Comparison of ENCODE assay signal across 17 mouse cellular contexts in the genomic region with DNA sequence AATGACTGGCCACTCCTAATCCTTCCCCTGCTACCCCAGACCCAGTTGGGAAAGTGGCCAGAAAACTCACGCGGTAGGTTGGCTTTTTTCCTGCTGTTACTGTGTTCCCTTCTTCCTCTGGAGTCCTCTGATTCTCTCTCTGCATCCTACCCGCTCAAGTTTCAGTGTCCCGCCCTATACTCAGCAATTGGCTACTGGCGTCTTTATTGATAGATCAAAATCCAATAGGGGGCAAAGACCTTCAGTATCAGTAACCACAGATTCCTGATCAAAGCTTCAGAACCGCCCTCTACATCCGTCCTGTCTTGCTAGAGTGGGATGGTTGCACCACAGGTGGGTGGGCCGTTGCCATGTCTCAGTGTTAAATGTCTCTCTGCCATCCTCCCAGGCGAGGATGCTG. TPM values are rescaled to one million over a fixed set of nuclear protein-coding genes. Genes with fewer than 3 reads are reported as not detected.
DNase-seq lines count a peak whose midpoint lies in the region; ATAC-seq and TF ChIP-seq lines count a peak whose summit lies in the region.
"Had no signal": no experiment of that assay in that cellular context is flagged by ENCODE, and none has a peak within 500 bp of the region (broad histone marks: within the 10 kb centered on the region; RNA-seq: fewer than 3 reads in every experiment).

No protein-coding gene starts in this region.

- no peak overlapping the region for H3K27ac ChIP-seq in lung, embryonic 14.5 days (ENCODE audit: low read depth)
- no peak overlapping the region for H3K27ac ChIP-seq in embryonic facial prominence, embryonic 12.5 days
- H3K27ac ChIP-seq in midbrain, postnatal 0 days (ENCODE audit: low read depth, low read length): no peak overlapping the region
- H3K27ac ChIP-seq: heart, embryonic 15.5 days; layer of hippocampus, adult 2 months; liver, embryonic 13.5 days; macrophage; neural tube, embryonic 12.5 days had no signal

- no peaks in the 10 kb centered on the region for H3K4me1 ChIP-seq in lung, embryonic 14.5 days (ENCODE audit: insufficient read depth)
- no peaks in the 10 kb centered on the region for H3K4me1 ChIP-seq in embryonic facial prominence, embryonic 12.5 days
- no peaks in the 10 kb centered on the region for H3K4me1 ChIP-seq in midbrain, postnatal 0 days (ENCODE audit: insufficient read depth, low read length)
- H3K4me1 ChIP-seq: heart, embryonic 15.5 days; liver, embryonic 13.5 days; neural tube, embryonic 12.5 days had no signal

- no peak for ATAC-seq in lung, embryonic 14.5 days (ENCODE audit: insufficient read depth)
- no peak for ATAC-seq in embryonic facial prominence, embryonic 12.5 days (ENCODE audit: insufficient number of reproducible peaks, insufficient read depth, low FRiP score, low TSS enrichment)
- no peak for ATAC-seq in midbrain, postnatal 0 days (ENCODE audit: low FRiP score)
- ATAC-seq: intestine, postnatal 0 days had no signal

- no peak overlapping the region for H3K4me2 ChIP-seq in lung, embryonic 14.5 days
- peak overlapping the region; percentile 31 for H3K4me2 ChIP-seq in embryonic facial prominence, embryonic 12.5 days (replicated peaks)
- H3K4me2 ChIP-seq in midbrain, postnatal 0 days (ENCODE audit: low read depth, low read length, poor library complexity, severe bottlenecking): no peak overlapping the region
- H3K4me2 ChIP-seq: heart, embryonic 15.5 days; liver, embryonic 13.5 days; neural tube, embryonic 12.5 days had no signal

- peak; percentile 53 for DNase-seq in lung, embryonic 14.5 days
- DNase-seq in lung, postnatal 14 days: no peak
- peak; percentile 49 for DNase-seq in WW6 (ENCODE audit: low read depth, low spot score)
- peak; percentile 27 for DNase-seq in midbrain, postnatal 0 days (ENCODE audit: low spot score)
- no peak for DNase-seq in layer of hippocampus, postnatal 25 days (ENCODE audit: extremely low spot score in 1 of 2, low spot score in 1 of 2)
- DNase-seq in spleen, postnatal 36 days (ENCODE audit: low spot score in 2 of 2): no peak
- DNase-seq: adrenal gland, postnatal 14 days; cerebellum, adult 18-20 months; gastrocnemius, postnatal 10 days; liver, embryonic 13.5 days; thymus, postnatal 14 days had no signal

- no peaks in the 10 kb centered on the region for H3K27me3 ChIP-seq in lung, embryonic 14.5 days (ENCODE audit: insufficient read depth, low read length)
- H3K27me3 ChIP-seq in embryonic facial prominence, embryonic 12.5 days: no peaks in the 10 kb centered on the region
- H3K27me3 ChIP-seq in midbrain, postnatal 0 days (ENCODE audit: insufficient read depth, low read length): no peaks in the 10 kb centered on the region
- H3K27me3 ChIP-seq: heart, embryonic 15.5 days; liver, embryonic 13.5 days; neural tube, embryonic 12.5 days had no signal

- 34% methylated on average over 9 of the region's 9 CpGs for WGBS in lung, embryonic 14.5 days
- 10% methylated on average over 9 of the region's 9 CpGs for WGBS in embryonic facial prominence, embryonic 12.5 days
- 19% methylated on average over 9 of the region's 9 CpGs for WGBS in midbrain, postnatal 0 days

- H3K9ac ChIP-seq in lung, embryonic 14.5 days: no peak overlapping the region
- H3K9ac ChIP-seq in embryonic facial prominence, embryonic 12.5 days: no peak overlapping the region
- H3K9ac ChIP-seq in midbrain, postnatal 0 days (replicated peaks; ENCODE audit: low read length, poor library complexity, severe bottlenecking): no peak overlapping the region
- H3K9ac ChIP-seq: heart, embryonic 15.5 days; liver, embryonic 13.5 days; neural tube, embryonic 12.5 days had no signal

- no peak for TF ChIP-seq CTCF in lung, embryonic 14.5 days (IDR thresholded peaks at IDR 0.05; ENCODE audit: low read depth)
- TF ChIP-seq CTCF in midbrain, postnatal 0 days (IDR thresholded peaks at IDR 0.05): no peak

- no peak overlapping the region for H3K4me3 ChIP-seq in lung, embryonic 14.5 days (ENCODE audit: low read depth, low read length)
- H3K4me3 ChIP-seq in embryonic facial prominence, embryonic 12.5 days: no peak overlapping the region
- H3K4me3 ChIP-seq in midbrain, postnatal 0 days (ENCODE audit: low read depth, low read length): no peak overlapping the region
- H3K4me3 ChIP-seq: heart, embryonic 15.5 days; layer of hippocampus, adult 2 months; liver, embryonic 13.5 days; neural tube, embryonic 12.5 days had no signal

- no peaks in the 10 kb centered on the region for H3K9me3 ChIP-seq in lung, embryonic 14.5 days (ENCODE audit: low read depth, low read length)
- no peaks in the 10 kb centered on the region for H3K9me3 ChIP-seq in embryonic facial prominence, embryonic 12.5 days
- H3K9me3 ChIP-seq in midbrain, postnatal 0 days (ENCODE audit: low read length): no peaks in the 10 kb centered on the region
- H3K9me3 ChIP-seq: heart, embryonic 15.5 days; liver, embryonic 13.5 days; neural tube, embryonic 12.5 days had no signal

- peaks cover 3% of the 10 kb centered on the region; the same call in 1 of the 2 replicates for H3K36me3 ChIP-seq in lung, embryonic 14.5 days (ENCODE audit: insufficient read depth)
- no peaks in the 10 kb centered on the region for H3K36me3 ChIP-seq in embryonic facial prominence, embryonic 12.5 days
- 0 out of 2 replicates have a peak, but pooled peaks cover 4% of the 10 kb centered on the region for H3K36me3 ChIP-seq in midbrain, postnatal 0 days (ENCODE audit: insufficient read depth, low read length)
- H3K36me3 ChIP-seq: heart, embryonic 15.5 days; liver, embryonic 13.5 days; neural tube, embryonic 12.5 days had no signal

RNA-seq across cellular contexts. Expression of a gene that starts 19.5 kb away (rescaled TPM):
- polyA plus RNA-seq in lung, embryonic 14.5 days (2014; fragmentation: Nextera tagmentation; extraction: Ambion mirVana): 11.8 and 12.5 TPM in 2 replicates
- polyA plus RNA-seq in embryonic facial prominence, embryonic 12.5 days (2016; fragmentation: Nextera tagmentation; extraction: Ambion mirVana): 7.8 and 8.3 TPM in 2 replicates
- total RNA-seq in midbrain, postnatal 0 days (2014; rRNA removed): 9.1 and 11.0 TPM in 2 replicates
- 6.8 and 7.3 TPM in 2 replicates for polyA plus RNA-seq in midbrain, postnatal 0 days (2015; fragmentation: Nextera tagmentation; extraction: Ambion mirVana)
- total RNA-seq in layer of hippocampus, postnatal 25 days (2021): 10 to 100 TPM in 1 of 2 experiments, 1 to 10 TPM in 1; 9.7 to 11.4 TPM

RNA-seq across cellular contexts. Expression of a gene that starts 29.0 kb away (rescaled TPM):
- 8.6 and 10.1 TPM in 2 replicates for polyA plus RNA-seq in lung, embryonic 14.5 days (2014; fragmentation: Nextera tagmentation; extraction: Ambion mirVana)
- polyA plus RNA-seq in embryonic facial prominence, embryonic 12.5 days (2016; fragmentation: Nextera tagmentation; extraction: Ambion mirVana): 6.6 and 10.6 TPM in 2 replicates
- total RNA-seq in midbrain, postnatal 0 days (2014; rRNA removed): 3.0 and 3.5 TPM in 2 replicates
- polyA plus RNA-seq in midbrain, postnatal 0 days (2015; fragmentation: Nextera tagmentation; extraction: Ambion mirVana): 3.5 and 5.4 TPM in 2 replicates
- 1 to 10 TPM in 1 of 2 experiments, under 1 TPM in 1; 0.69 to 1.1 TPM for total RNA-seq in layer of hippocampus, postnatal 25 days (2021)

RNA-seq across cellular contexts. Expression of a gene that starts 56.8 kb away (rescaled TPM):
- 0.23 TPM in 1 of 2 replicates, not detected in the other for polyA plus RNA-seq in lung, embryonic 14.5 days (2014; fragmentation: Nextera tagmentation; extraction: Ambion mirVana)
- 0.15 and 0.38 TPM in 2 replicates for polyA plus RNA-seq in embryonic facial prominence, embryonic 12.5 days (2016; fragmentation: Nextera tagmentation; extraction: Ambion mirVana)
- total RNA-seq in midbrain, postnatal 0 days (2014; rRNA removed): not detected in 2 replicates
- not detected in 2 replicates for polyA plus RNA-seq in midbrain, postnatal 0 days (2015; fragmentation: Nextera tagmentation; extraction: Ambion mirVana)
- 1 to 10 TPM; 1.3 to 1.6 TPM for total RNA-seq in layer of hippocampus, postnatal 25 days (2021)
- polyA plus RNA-seq: intestine, postnatal 0 days; liver, embryonic 13.5 days; macrophage; neural tube, embryonic 12.5 days had no signal

Comparison
In these comparisons a context has a peak if more than half of its experiments do, and no peak if none do; other contexts are left out.
1. DNase-seq: peak in lung, embryonic 14.5 days (single experiment), WW6 (single experiment) and midbrain, postnatal 0 days (single experiment); none in lung, postnatal 14 days (single experiment), layer of hippocampus, postnatal 25 days (0 of 2) and spleen, postnatal 36 days (0 of 2).